In genomic region chr14:36868769-36869362, GRCm38 (mm10) we compare ENCODE assay signal across 21 mouse cellular contexts.
A peak's percentile ranks its signal among the peaks of the same experiment; 100 is the strongest.
DNase-seq lines count a peak whose midpoint lies in the region; ATAC-seq and TF ChIP-seq lines count a peak whose summit lies in the region.
"Had no signal": no experiment of that assay in that cellular context is flagged by ENCODE, and none has a peak within 500 bp of the region (broad histone marks: within the 10 kb centered on the region; RNA-seq: fewer than 3 reads in every experiment).

No protein-coding gene starts in this region.

- no peak; the same call in 1 of the 2 replicates for TF ChIP-seq POLR2A in spleen, adult 2 months (IDR thresholded peaks at IDR 0.05; ENCODE audit: low read depth, low read length)

- DNase-seq in spleen, adult 2 months (ENCODE audit: low read depth in 1 of 2, low spot score in 2 of 2) = peak in 1 of 2 experiments; percentile 26
- no peak for DNase-seq in spleen, adult 18-20 months
- DNase-seq in Muller cell, postnatal 12 days (ENCODE audit: inconsistent ontology term) = peak; percentile 63
- no peak for DNase-seq in adrenal gland, postnatal 25 days
- no peak for DNase-seq in layer of hippocampus, adult 9-10 months (ENCODE audit: low spot score)
- DNase-seq in right cerebral cortex, postnatal 4 days = no peak
- DNase-seq: cerebellum, adult 8-10 months; gastrocnemius, postnatal 25 days; kidney, adult 18-20 months; kidney, postnatal 14 days; lung, embryonic 14.5 days; lung, postnatal 4 days; right cerebral cortex, adult 18-20 months had no signal

- no peak for TF ChIP-seq CTCF in spleen, adult 2 months (IDR thresholded peaks at IDR 0.05; ENCODE audit: extremely low read depth, insufficient read depth, insufficient read length, insufficient replicate concordance)

- peaks cover 14% of the 10 kb centered on the region; the same call in 1 of the 2 replicates for H3K4me1 ChIP-seq in spleen, adult 2 months (ENCODE audit: control insufficient read depth, insufficient read depth, insufficient read length)
- H3K4me1 ChIP-seq: embryonic facial prominence, embryonic 12.5 days; neural tube, embryonic 12.5 days had no signal

- 13% methylated on average over 14 of the region's 14 CpGs for WGBS in spleen, adult 2 months

- H3K36me3 ChIP-seq in spleen, adult 2 months (ENCODE audit: control insufficient read depth, insufficient read depth, low read length) = no peaks in the 10 kb centered on the region
- H3K36me3 ChIP-seq: embryonic facial prominence, embryonic 12.5 days; neural tube, embryonic 12.5 days had no signal

- ATAC-seq in inflammation-experienced regulatory T-cells, adult 6 months = peak; percentile 22
- ATAC-seq: forebrain, embryonic 14.5 days had no signal

- no peak overlapping the region for H3K4me3 ChIP-seq in spleen, adult 2 months (ENCODE audit: extremely low read depth, insufficient read depth, insufficient read length)
- H3K4me3 ChIP-seq: embryonic facial prominence, embryonic 12.5 days; erythroblast, embryonic 14.5 days; layer of hippocampus, adult 2 months; neural tube, embryonic 12.5 days had no signal

- no peaks in the 10 kb centered on the region for H3K27me3 ChIP-seq in spleen, adult 2 months (ENCODE audit: control insufficient read depth, insufficient read depth, low read length)
- H3K27me3 ChIP-seq: CH12.LX; embryonic facial prominence, embryonic 12.5 days; neural tube, embryonic 12.5 days had no signal

- H3K27ac ChIP-seq in spleen, adult 2 months (ENCODE audit: insufficient read depth, low read length) = peak overlapping the region; percentile 77
- H3K27ac ChIP-seq: embryonic facial prominence, embryonic 12.5 days; layer of hippocampus, adult 2 months; neural tube, embryonic 12.5 days; stomach, postnatal 0 days had no signal
